Mouse (Mus musculus): Measurements from ENCODE around the gene Vmn1r191. TPM values are rescaled to one million over a fixed set of nuclear protein-coding genes. Genes with fewer than 3 reads are reported as not detected.
"Not testable (repeated sequence)": the region's sequence is repeated elsewhere in the genome, so short reads cannot be mapped to it uniquely, and the experiment has no call there.

Vmn1r191 gene
- total and polyA plus RNA-seq, 2 experiments from 2014 or later: not detected

DNA sequence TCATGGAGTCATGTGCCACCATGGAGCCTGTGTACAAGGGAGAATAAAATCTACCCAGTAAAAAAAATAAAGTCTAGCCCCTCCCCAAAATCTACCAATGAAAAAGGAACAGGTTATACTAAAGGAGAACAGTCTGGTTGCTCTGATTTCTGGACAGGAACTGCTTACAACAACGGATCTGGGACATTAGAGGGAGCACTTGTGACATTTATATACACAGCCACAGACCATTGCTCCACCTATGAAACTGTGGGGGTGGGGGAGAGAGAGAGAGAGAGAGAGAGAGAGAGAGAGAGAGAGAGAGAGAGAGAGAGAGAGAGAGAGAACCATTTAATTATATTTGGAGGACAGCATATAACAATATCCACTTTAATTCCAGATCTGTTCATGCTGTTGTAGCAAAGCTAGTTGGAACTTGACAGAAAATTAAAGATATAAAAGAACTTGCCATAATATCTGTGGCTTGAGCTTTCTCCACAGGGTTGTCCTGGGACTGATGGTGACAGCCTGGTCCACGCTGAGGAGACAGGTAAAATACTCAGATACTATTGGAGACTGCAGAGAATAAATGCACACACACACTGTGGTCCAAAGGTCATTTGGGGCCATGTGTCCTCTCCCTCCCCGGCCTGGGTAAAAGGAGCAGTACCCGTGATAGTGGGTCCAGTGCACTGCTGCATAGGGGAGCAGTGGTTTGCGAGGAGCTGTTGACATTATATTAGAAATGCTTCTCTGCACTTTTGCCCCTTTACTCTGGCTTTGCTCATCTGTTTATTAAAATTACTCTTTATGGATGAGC is 47.1 kb downstream of the Vmn1r191 start:
- H3K27ac ChIP-seq (ENCODE audit: low read depth, low read length); H3K9me3 ChIP-seq (ENCODE audit: low read length); DNase-seq; H3K4me1 ChIP-seq (ENCODE audit: insufficient read depth); H3K9ac ChIP-seq; H3K4me2 ChIP-seq (ENCODE audit: low read depth); H3K27me3 ChIP-seq (ENCODE audit: insufficient read depth, low read length); H3K4me3 ChIP-seq (ENCODE audit: low read depth, low read length); H3K36me3 ChIP-seq (ENCODE audit: insufficient read depth): not testable (repeated sequence)
- TF ChIP-seq CTCF (IDR thresholded peaks at IDR 0.05; ENCODE audit: low read depth): 0 out of 2 replicates have a peak, but pooled peaks have one; percentile 4
- 67% methylated on average over 5 of the region's 5 CpGs for WGBS
- ATAC-seq: peak; percentile 45; the same call in 1 of the 2 replicates

Small RNA genes lying within 50 kb of the gene (microRNA-seq; reads per million reads assigned to microRNA genes)
- gene Gm23282 (0 reads per million in 2 experiments), gene Gm25084 (0 reads per million in 2 experiments)

Other genes starting within 250 kb of the Vmn1r191 start
- 20.7 and 21.6 TPM in 2 replicates for gene Zfp184, start 238.9 kb downstream of the Vmn1r191 start, total RNA-seq (2014; rRNA removed)
- gene Zfp184, start 238.9 kb downstream of the Vmn1r191 start, polyA plus RNA-seq (2015; fragmentation: Nextera tagmentation; extraction: Ambion mirVana): 15.3 and 17.2 TPM in 2 replicates
- gene Pom121l2, start 202.8 kb downstream of the Vmn1r191 start, total RNA-seq (2014; rRNA removed): 0.38 TPM in 1 of 2 replicates, not detected in the other
- gene Pom121l2, start 202.8 kb downstream of the Vmn1r191 start, polyA plus RNA-seq (2015; fragmentation: Nextera tagmentation; extraction: Ambion mirVana): not detected in 2 replicates
- not detected in 2 replicates for gene Prss16, start 174.2 kb downstream of the Vmn1r191 start, total RNA-seq (2014; rRNA removed)
- not detected in 2 replicates for gene Prss16, start 174.2 kb downstream of the Vmn1r191 start, polyA plus RNA-seq (2015; fragmentation: Nextera tagmentation; extraction: Ambion mirVana)
- gene Hist1h2ah, start 148.4 kb downstream of the Vmn1r191 start, total RNA-seq (2014; rRNA removed): 9.2 and 47.2 TPM in 2 replicates
- 1.6 and 1.9 TPM in 2 replicates for gene Hist1h2ah, start 148.4 kb downstream of the Vmn1r191 start, polyA plus RNA-seq (2015; fragmentation: Nextera tagmentation; extraction: Ambion mirVana)
- 233 and 262 TPM in 2 replicates for gene Hist1h2bk, start 148.1 kb downstream of the Vmn1r191 start, total RNA-seq (2014; rRNA removed)
- 0.40 TPM in 1 of 2 replicates, not detected in the other for gene Hist1h2bk, start 148.1 kb downstream of the Vmn1r191 start, polyA plus RNA-seq (2015; fragmentation: Nextera tagmentation; extraction: Ambion mirVana)
- gene Hist1h4i, start 142.6 kb downstream of the Vmn1r191 start, total RNA-seq (2014; rRNA removed): 26.4 and 44.9 TPM in 2 replicates
- 4.2 and 5.8 TPM in 2 replicates for gene Hist1h4i, start 142.6 kb downstream of the Vmn1r191 start, polyA plus RNA-seq (2015; fragmentation: Nextera tagmentation; extraction: Ambion mirVana)
- gene Hist1h2ag, start 141.0 kb downstream of the Vmn1r191 start, total RNA-seq (2014; rRNA removed): 193 and 206 TPM in 2 replicates
- 4.8 and 8.3 TPM in 2 replicates for gene Hist1h2ag, start 141.0 kb downstream of the Vmn1r191 start, polyA plus RNA-seq (2015; fragmentation: Nextera tagmentation; extraction: Ambion mirVana)
- 246 and 305 TPM in 2 replicates for gene Hist1h2bj, start 140.8 kb downstream of the Vmn1r191 start, total RNA-seq (2014; rRNA removed)
- gene Hist1h2bj, start 140.8 kb downstream of the Vmn1r191 start, polyA plus RNA-seq (2015; fragmentation: Nextera tagmentation; extraction: Ambion mirVana): 1.6 and 3.7 TPM in 2 replicates
- not detected in 2 replicates for gene Vmn1r188, start 99.5 kb downstream of the Vmn1r191 start, total RNA-seq (2014; rRNA removed)
- gene Vmn1r188, start 99.5 kb downstream of the Vmn1r191 start, polyA plus RNA-seq (2015; fragmentation: Nextera tagmentation; extraction: Ambion mirVana): not detected in 2 replicates
- gene Vmn1r189, start 78.1 kb downstream of the Vmn1r191 start, total RNA-seq (2014; rRNA removed): not detected in 2 replicates
- not detected in 2 replicates for gene Vmn1r189, start 78.1 kb downstream of the Vmn1r191 start, polyA plus RNA-seq (2015; fragmentation: Nextera tagmentation; extraction: Ambion mirVana)
- gene Vmn1r192, start 7.2 kb upstream of the Vmn1r191 start, total RNA-seq (2014; rRNA removed): not detected in 2 replicates
- gene Vmn1r192, start 7.2 kb upstream of the Vmn1r191 start, polyA plus RNA-seq (2015; fragmentation: Nextera tagmentation; extraction: Ambion mirVana): not detected in 2 replicates
- gene Vmn1r193, start 39.2 kb upstream of the Vmn1r191 start, total RNA-seq (2014; rRNA removed): not detected in 2 replicates
- not detected in 2 replicates for gene Vmn1r193, start 39.2 kb upstream of the Vmn1r191 start, polyA plus RNA-seq (2015; fragmentation: Nextera tagmentation; extraction: Ambion mirVana)
- not detected in 2 replicates for gene Vmn1r194, start 60.2 kb upstream of the Vmn1r191 start, total RNA-seq (2014; rRNA removed)
- gene Vmn1r194, start 60.2 kb upstream of the Vmn1r191 start, polyA plus RNA-seq (2015; fragmentation: Nextera tagmentation; extraction: Ambion mirVana): not detected in 2 replicates
- gene Vmn1r195, start 86.6 kb upstream of the Vmn1r191 start, total RNA-seq (2014; rRNA removed): not detected in 2 replicates
- gene Vmn1r195, start 86.6 kb upstream of the Vmn1r191 start, polyA plus RNA-seq (2015; fragmentation: Nextera tagmentation; extraction: Ambion mirVana): not detected in 2 replicates
- not detected in 2 replicates for gene Vmn1r196, start 106.0 kb upstream of the Vmn1r191 start, total RNA-seq (2014; rRNA removed)
- gene Vmn1r196, start 106.0 kb upstream of the Vmn1r191 start, polyA plus RNA-seq (2015; fragmentation: Nextera tagmentation; extraction: Ambion mirVana): not detected in 2 replicates
- not detected in 2 replicates for gene Vmn1r197, start 140.6 kb upstream of the Vmn1r191 start, total RNA-seq (2014; rRNA removed)
- not detected in 2 replicates for gene Vmn1r197, start 140.6 kb upstream of the Vmn1r191 start, polyA plus RNA-seq (2015; fragmentation: Nextera tagmentation; extraction: Ambion mirVana)
- gene Vmn1r198, start 166.4 kb upstream of the Vmn1r191 start, total RNA-seq (2014; rRNA removed): not detected in 2 replicates
- not detected in 2 replicates for gene Vmn1r198, start 166.4 kb upstream of the Vmn1r191 start, polyA plus RNA-seq (2015; fragmentation: Nextera tagmentation; extraction: Ambion mirVana)
- gene Vmn1r199, start 195.8 kb upstream of the Vmn1r191 start, total RNA-seq (2014; rRNA removed): not detected in 2 replicates
- gene Vmn1r199, start 195.8 kb upstream of the Vmn1r191 start, polyA plus RNA-seq (2015; fragmentation: Nextera tagmentation; extraction: Ambion mirVana): not detected in 2 replicates
- not detected in 2 replicates for gene Vmn1r200, start 206.4 kb upstream of the Vmn1r191 start, total RNA-seq (2014; rRNA removed)
- gene Vmn1r200, start 206.4 kb upstream of the Vmn1r191 start, polyA plus RNA-seq (2015; fragmentation: Nextera tagmentation; extraction: Ambion mirVana): 0.16 TPM in 1 of 2 replicates, not detected in the other

Data from forebrain, postnatal 0 days (tissue).